Mouse (Mus musculus) G1E (cell line): Measurements from ENCODE around the gene Lrig1.

ENCODE experiments used
- CTCF ChIP-seq: IDR thresholded peaks from 2 replicates; pipeline ENCODE4 v1.5.1; 2012; ENCODE audit warnings: low read depth, low read length, inconsistent platforms, mixed read lengths
- GATA1 ChIP-seq: IDR thresholded peaks from 2 replicates; pipeline ENCODE4 v1.6.1; 2012; ENCODE audit warnings: borderline replicate concordance, low read length, inconsistent platforms, mixed read lengths
- GATA2 ChIP-seq: IDR thresholded peaks from 2 replicates; pipeline ENCODE4 v1.6.1; 2012; ENCODE audit warnings: low read depth, low read length, inconsistent platforms, borderline replicate concordance
- POLR2AphosphoS5 ChIP-seq: IDR thresholded peaks from 2 replicates; pipeline ENCODE4 v1.6.1; 2012; ENCODE audit warnings: low read depth, low read length, inconsistent platforms; ENCODE audit not compliant: insufficient replicate concordance
- TAL1 ChIP-seq: conservative IDR thresholded peaks from 2 replicates; pipeline ENCODE4 v1.6.1; 2012; ENCODE audit warnings: low read depth, low read length, inconsistent platforms, mixed read lengths

DNA sequence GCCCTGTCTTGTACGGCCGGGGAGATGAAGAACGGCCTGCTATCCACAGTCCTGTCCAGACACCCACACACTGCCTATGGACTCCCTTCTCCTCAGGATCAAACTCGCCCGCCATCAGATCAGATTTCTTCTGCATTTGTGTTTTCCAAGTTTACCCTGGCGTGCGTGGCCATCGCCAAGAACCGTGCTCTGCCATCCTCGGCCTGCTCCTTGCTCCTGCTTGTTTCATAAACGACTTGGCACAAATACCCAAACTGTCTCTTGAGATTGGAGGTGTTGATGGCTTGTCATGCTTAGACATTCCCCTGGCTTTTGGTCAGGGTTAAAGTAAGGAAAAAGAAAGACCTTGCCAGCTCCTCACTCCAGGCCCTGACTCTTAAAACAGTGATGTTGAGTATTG is 105.2 kb downstream of the Lrig1 start:
- no peak for TF ChIP-seq CTCF
- TF ChIP-seq TAL1, result no peak
- no peak for TF ChIP-seq GATA2
- no peak for TF ChIP-seq GATA1
- TF ChIP-seq POLR2AphosphoS5, result no peak
